Mouse (Mus musculus) heart, postnatal 0 days (tissue): Measurements from ENCODE around the gene Clip3.

ENCODE experiments used
- CTCF ChIP-seq: IDR thresholded peaks from 2 replicates; pipeline ENCODE4 v1.5.1; 2016; ENCODE audit warnings: antibody characterized with exemption, control low read depth, low read depth
- EP300 ChIP-seq: IDR thresholded peaks from 2 replicates; pipeline ENCODE4 v1.6.1; 2016; ENCODE audit warnings: antibody characterized with exemption, low read depth

DNA sequence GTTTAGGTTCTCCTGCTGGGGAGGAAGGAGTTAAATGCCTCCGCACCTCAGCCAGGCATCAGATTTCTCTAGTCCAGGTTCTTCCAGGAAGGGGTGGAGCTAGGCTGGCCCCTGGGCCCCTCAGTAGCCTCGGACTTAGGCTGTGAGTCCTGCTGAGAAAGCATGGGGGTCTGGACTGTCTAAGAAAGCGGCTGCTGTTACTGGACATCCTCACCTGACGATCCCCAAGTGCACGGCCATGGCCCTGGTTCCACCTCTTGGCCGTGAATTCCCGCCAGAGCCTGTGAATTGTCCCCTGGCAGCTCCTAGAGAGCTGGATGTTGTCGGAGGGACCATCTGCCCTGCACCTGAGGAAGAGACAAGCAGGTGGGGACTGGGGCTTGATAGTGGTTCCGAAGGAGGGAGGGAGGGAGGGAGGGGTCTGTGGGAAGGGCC lies 23.2 kb downstream of the Clip3 start, which contains the start of gene Syne4:
- TF ChIP-seq CTCF: no peak
- TF ChIP-seq EP300: no peak
